Mouse (Mus musculus) erythroblast, embryonic 14.5 days (primary cell): ENCODE results near the gene Dennd5b. TPM values are rescaled to one million over a fixed set of nuclear protein-coding genes. Genes with fewer than 3 reads are reported as not detected.

Experiments
- H3K27me3 ChIP-seq: 2 replicates; pipeline ENCODE4 v1.6.1; 2012; ENCODE audit warnings: inconsistent platforms; ENCODE audit not compliant: control insufficient read depth
- H3K36me3 ChIP-seq: 2 replicates; pipeline ENCODE4 v1.6.1; 2012; ENCODE audit warnings: mild to moderate bottlenecking, inconsistent platforms; ENCODE audit not compliant: control insufficient read depth
- H3K4me1 ChIP-seq: 2 replicates; pipeline ENCODE4 v1.6.1; 2012; ENCODE audit warnings: inconsistent platforms; ENCODE audit not compliant: control insufficient read depth
- H3K4me3 ChIP-seq: replicated peaks from 2 replicates; pipeline ENCODE3; 2012; ENCODE audit warnings: moderate library complexity, mild to moderate bottlenecking, inconsistent platforms
- H3K9me3 ChIP-seq: 2 replicates; pipeline ENCODE4 v1.6.1; 2012; ENCODE audit warnings: low read length, inconsistent platforms, mixed read lengths; ENCODE audit not compliant: control insufficient read depth
- GATA1 ChIP-seq: IDR thresholded peaks from 2 replicates; pipeline ENCODE4 v1.6.1; 2012; ENCODE audit warnings: low read length, inconsistent platforms, mixed read lengths
- TAL1 ChIP-seq: IDR thresholded peaks from 3 replicates; pipeline ENCODE4 v1.6.1; 2012; ENCODE audit warnings: low read length, inconsistent platforms, mixed read lengths
- polyA plus RNA-seq: library from polyadenylated mRNA; stranded (reverse); fragments of >175 nt; gene quantifications from 2 replicates; pipeline ENCODE4 v1.2.3, GENCODE M21; 2012

Gene Dennd5b
- polyA plus RNA-seq, 1 experiment: 0.01 TPM

- H3K4me1 ChIP-seq: no peaks in the 10 kb centered on the region
These were observed 43.5 kb downstream of the Dennd5b start for GRCm38 (mm10) chr6:149057947-149058391.

GRCm38 (mm10) chr6:149054780-149055179, 46.7 kb downstream of the Dennd5b start:
- Histone ChIP-seq H3K4me3 (no peak overlapping the region), H3K36me3 (no peaks in the 10 kb centered on the region), H3K4me1 (no peaks in the 10 kb centered on the region), H3K9me3 (no peaks in the 10 kb centered on the region), H3K27me3 (no peaks in the 10 kb centered on the region)
- TF ChIP-seq TAL1 (no peak), GATA1 (no peak)

More at GRCm38 (mm10) chr6:149057947-149058391, 43.5 kb downstream of the Dennd5b start:
- Histone ChIP-seq H3K27me3 (no peaks in the 10 kb centered on the region), H3K9me3 (no peaks in the 10 kb centered on the region), H3K4me3 (no peak overlapping the region), H3K36me3 (no peaks in the 10 kb centered on the region)
- TF ChIP-seq GATA1 (no peak), TAL1 (no peak)

DNA sequence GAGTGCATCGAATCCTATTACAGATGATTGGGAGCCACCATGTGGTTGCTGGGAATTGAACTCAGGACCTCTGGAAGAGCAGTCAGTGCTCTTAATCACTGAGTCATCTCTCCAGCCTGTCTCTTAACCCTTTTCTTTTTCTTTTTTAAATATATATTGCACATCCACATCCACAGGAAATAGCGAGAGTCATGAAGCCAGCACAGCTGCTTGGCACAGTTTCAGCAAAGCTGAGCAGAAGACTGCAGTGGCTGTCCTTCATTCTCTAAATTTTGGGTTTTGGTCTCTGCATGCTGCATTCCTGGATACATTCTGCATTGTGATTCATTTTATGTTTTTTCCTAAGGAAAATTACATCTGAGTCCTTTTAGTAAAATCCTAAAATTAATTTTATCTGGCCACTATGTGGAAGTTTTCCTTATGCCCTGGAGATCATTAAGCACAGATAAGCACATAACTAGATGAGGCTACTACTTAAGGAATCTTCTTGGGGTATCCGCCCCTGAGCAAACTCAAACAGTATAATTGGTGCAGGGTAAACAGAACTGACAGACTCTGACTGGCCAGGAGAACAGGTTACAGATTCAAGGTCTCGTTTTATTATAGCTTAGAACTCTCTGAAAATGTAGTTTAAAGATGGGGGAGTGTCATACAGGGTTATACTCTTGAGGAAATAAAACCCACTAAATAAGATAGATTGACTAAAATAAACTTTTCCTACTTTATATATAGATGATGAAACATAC, 50.3 kb downstream of the Dennd5b start:
- no peak overlapping the region for H3K4me3 ChIP-seq
- no peaks in the 10 kb centered on the region for H3K36me3 ChIP-seq
- TF ChIP-seq TAL1: no peak
- TF ChIP-seq GATA1: no peak
- H3K4me1 ChIP-seq: no peaks in the 10 kb centered on the region
- H3K9me3 ChIP-seq: no peaks in the 10 kb centered on the region
- no peaks in the 10 kb centered on the region for H3K27me3 ChIP-seq

DNA sequence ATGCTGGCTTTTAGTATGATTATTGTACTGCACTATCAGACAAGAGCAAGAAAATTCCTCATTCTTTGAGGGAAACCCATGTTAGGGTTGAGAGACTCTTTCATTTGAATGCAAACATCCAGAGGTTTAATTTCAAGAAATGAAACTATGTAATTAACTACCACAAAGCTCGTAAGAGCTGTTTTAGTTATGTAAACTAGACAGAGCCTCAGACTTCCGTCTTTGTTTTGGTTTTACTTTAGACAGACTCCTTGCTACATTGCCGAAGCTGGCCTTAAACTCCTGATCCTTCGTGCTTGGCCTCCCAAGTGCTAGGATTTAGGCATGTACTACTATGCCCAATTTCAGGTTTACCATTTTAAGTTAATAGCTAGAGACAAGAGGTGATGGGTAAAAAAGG, 61.4 kb downstream of the Dennd5b start:
- no peaks in the 10 kb centered on the region for H3K9me3 ChIP-seq
- no peak overlapping the region for H3K4me3 ChIP-seq
- no peaks in the 10 kb centered on the region for H3K27me3 ChIP-seq
- no peaks in the 10 kb centered on the region for H3K36me3 ChIP-seq
- TF ChIP-seq TAL1: no peak
- TF ChIP-seq GATA1: no peak
- H3K4me1 ChIP-seq: no peaks in the 10 kb centered on the region

- Histone ChIP-seq H3K9me3 (no peaks in the 10 kb centered on the region), H3K36me3 (no peaks in the 10 kb centered on the region; the same call in 1 of the 2 replicates), H3K4me1 (no peaks in the 10 kb centered on the region), H3K27me3 (no peaks in the 10 kb centered on the region), H3K4me3 (no peak overlapping the region)
- TF ChIP-seq GATA1 (no peak), TAL1 (no peak)
These were observed 69.3 kb downstream of the Dennd5b start for GRCm38 (mm10) chr6:149032198-149032597.

GRCm38 (mm10) chr6:149031377-149031776, 70.1 kb downstream of the Dennd5b start:
- no peaks in the 10 kb centered on the region for H3K4me1 ChIP-seq
- no peaks in the 10 kb centered on the region for H3K27me3 ChIP-seq
- no peaks in the 10 kb centered on the region for H3K9me3 ChIP-seq
- no peak overlapping the region for H3K4me3 ChIP-seq
- H3K36me3 ChIP-seq: no peaks in the 10 kb centered on the region; the same call in 1 of the 2 replicates
- no peak for TF ChIP-seq GATA1
- no peak for TF ChIP-seq TAL1

GRCm38 (mm10) chr6:149018431-149018830, 83.0 kb downstream of the Dennd5b start:
- Histone ChIP-seq H3K4me3 (no peak overlapping the region), H3K4me1 (no peaks in the 10 kb centered on the region), H3K27me3 (no peaks in the 10 kb centered on the region), H3K36me3 (no peaks in the 10 kb centered on the region), H3K9me3 (no peaks in the 10 kb centered on the region)
- no peak for TF ChIP-seq GATA1
- no peak for TF ChIP-seq TAL1

GRCm38 (mm10) chr6:149010766-149011301, 90.6 kb downstream of the Dennd5b start:
- no peaks in the 10 kb centered on the region for H3K9me3 ChIP-seq
- H3K36me3 ChIP-seq: no peaks in the 10 kb centered on the region; the same call in 1 of the 2 replicates
- H3K4me1 ChIP-seq: no peaks in the 10 kb centered on the region
- H3K27me3 ChIP-seq: no peaks in the 10 kb centered on the region
- no peak for TF ChIP-seq TAL1
- no peak overlapping the region for H3K4me3 ChIP-seq

DNA sequence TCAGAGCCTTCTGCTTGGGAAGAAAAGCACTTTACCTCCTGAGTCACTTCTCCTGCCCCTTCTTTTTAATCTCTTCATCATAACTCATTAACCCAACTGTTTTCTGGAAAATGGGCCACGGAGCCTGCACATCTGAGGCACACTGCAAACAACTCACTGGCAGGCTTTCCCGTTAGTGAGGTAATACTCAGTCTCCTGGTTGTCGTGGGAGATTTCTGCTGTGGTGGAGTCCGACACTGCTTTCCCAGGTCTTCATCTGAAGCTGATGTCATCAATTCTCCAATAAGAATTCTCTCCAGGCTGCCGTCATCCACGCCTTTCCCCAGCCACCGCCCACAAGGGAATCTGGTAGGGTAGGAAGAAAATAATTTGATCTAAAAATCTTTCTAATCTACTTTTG, 96.5 kb downstream of the Dennd5b start:
- H3K27me3 ChIP-seq: no peaks in the 10 kb centered on the region
- H3K9me3 ChIP-seq: no peaks in the 10 kb centered on the region
- no peaks in the 10 kb centered on the region for H3K4me1 ChIP-seq
- TF ChIP-seq GATA1: no peak
- no peak for TF ChIP-seq TAL1
- H3K36me3 ChIP-seq: peaks cover 3% of the 10 kb centered on the region; the same call in 1 of the 2 replicates
- no peak overlapping the region for H3K4me3 ChIP-seq
